Mouse (Mus musculus): ENCODE results near the gene Hs3st5. TPM values are rescaled to one million over a fixed set of nuclear protein-coding genes. Genes with fewer than 3 reads are reported as not detected.
"Not testable (repeated sequence)": the region's sequence is repeated elsewhere in the genome, so short reads cannot be mapped to it uniquely, and the experiment has no call there.

Gene Hs3st5
- polyA plus RNA-seq, 1 experiment from 2014 or later: not detected

DNA sequence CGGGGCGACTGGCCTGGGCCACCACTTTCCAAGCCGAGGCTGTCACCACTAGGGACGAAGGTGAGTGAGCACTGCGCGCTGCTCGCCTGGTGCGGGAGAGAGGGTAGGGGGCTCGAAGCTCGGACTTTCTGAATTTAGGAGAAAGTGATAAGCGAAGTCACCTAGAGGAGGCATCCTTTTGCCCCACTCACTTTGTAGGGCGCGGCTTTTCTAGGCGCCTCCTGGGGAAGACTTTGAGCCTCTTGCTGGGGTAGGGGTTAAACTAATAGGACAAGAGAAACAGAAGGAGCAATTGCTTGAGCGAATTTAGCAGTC is 899 bp downstream of the Hs3st5 start:
- WGBS (ENCODE audit: insufficient replicate concordance): 1% methylated on average over 15 of the region's 15 CpGs
- peak overlapping the region; percentile 34 for H3K4me3 ChIP-seq (replicated peaks)

GRCm38 (mm10) chr10:36507991-36508546 is 1.5 kb downstream of the Hs3st5 start:
- Histone ChIP-seq H3K4me2 (no peak overlapping the region), H3K27ac (replicated peaks) (no peak overlapping the region), H3K36me3 (replicated peaks) (no peaks in the 10 kb centered on the region), H3K4me1 (replicated peaks) (no peaks in the 10 kb centered on the region), H3K4me3 (replicated peaks) (no peak overlapping the region), H3K9ac (no peak overlapping the region), H3K27me3 (peaks cover 39% of the 10 kb centered on the region), H3K9me3 (replicated peaks) (no peaks in the 10 kb centered on the region)
- WGBS (ENCODE audit: insufficient replicate concordance): 2% methylated on average over 18 of the region's 18 CpGs
- no peak for ATAC-seq (ENCODE audit: insufficient read depth)

More for the DNA sequence above, 899 bp downstream of the Hs3st5 start:
- Histone ChIP-seq H3K27me3 (peaks cover 39% of the 10 kb centered on the region), H3K4me2 (peak overlapping the region; percentile 54), H3K27ac (replicated peaks) (no peak overlapping the region), H3K9ac (no peak overlapping the region), H3K36me3 (replicated peaks) (no peaks in the 10 kb centered on the region), H3K4me1 (replicated peaks) (no peaks in the 10 kb centered on the region), H3K9me3 (replicated peaks) (no peaks in the 10 kb centered on the region)
- no peak for ATAC-seq (ENCODE audit: insufficient read depth)

DNA sequence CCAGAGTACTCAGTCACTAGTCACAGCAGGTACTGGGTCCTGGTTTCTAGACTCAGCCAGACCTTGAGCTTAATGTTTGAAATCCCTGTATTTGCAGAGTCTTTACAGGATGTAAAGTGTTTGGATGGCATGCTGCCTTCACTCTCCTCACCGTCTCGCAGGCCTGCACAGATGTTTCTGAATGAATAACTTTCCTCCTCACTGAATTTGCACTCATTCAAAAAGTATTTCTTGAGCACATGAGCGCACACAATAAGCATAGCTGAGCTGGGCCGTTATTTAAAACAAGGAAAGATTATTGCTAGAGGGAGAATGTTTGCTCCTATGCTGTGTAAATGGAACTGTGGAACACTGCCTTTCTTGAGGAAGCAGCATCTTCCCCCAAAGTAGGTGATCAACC is 2.9 kb downstream of the Hs3st5 start:
- H3K9me3 ChIP-seq (replicated peaks): no peaks in the 10 kb centered on the region
- H3K4me2 ChIP-seq: no peak overlapping the region
- peaks cover 39% of the 10 kb centered on the region for H3K27me3 ChIP-seq
- no peak overlapping the region for H3K9ac ChIP-seq
- no peaks in the 10 kb centered on the region for H3K36me3 ChIP-seq (replicated peaks)
- WGBS (ENCODE audit: insufficient replicate concordance): 48% methylated on average over 4 of the region's 4 CpGs
- H3K27ac ChIP-seq (replicated peaks): no peak overlapping the region
- no peak for ATAC-seq (ENCODE audit: insufficient read depth)
- H3K4me3 ChIP-seq (replicated peaks): no peak overlapping the region
- H3K4me1 ChIP-seq (replicated peaks): no peaks in the 10 kb centered on the region

DNA sequence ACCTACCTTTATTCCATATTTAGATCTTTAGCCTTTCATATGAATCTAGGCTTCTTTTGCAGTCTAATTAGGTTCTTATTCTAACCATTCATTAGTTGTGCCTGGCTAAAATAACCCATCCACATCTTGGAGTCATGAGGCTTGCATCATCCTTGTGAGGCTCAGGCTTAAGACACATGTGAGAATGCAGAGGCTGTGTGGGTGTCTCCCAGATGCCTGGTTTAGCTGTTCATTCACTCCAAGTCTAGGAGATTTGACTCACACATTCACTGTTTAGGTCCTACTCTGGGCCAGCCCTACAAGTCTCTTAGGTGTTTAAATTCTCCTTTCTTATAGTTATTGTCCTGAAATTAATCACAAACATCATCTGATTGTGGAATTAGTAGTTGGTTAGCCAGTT is 17.3 kb downstream of the Hs3st5 start:
- no peak for ATAC-seq (ENCODE audit: insufficient read depth)

GRCm38 (mm10) chr10:36533633-36534335 is 27.2 kb downstream of the Hs3st5 start:
- H3K4me2 ChIP-seq: no peak overlapping the region
- no peak overlapping the region for H3K27ac ChIP-seq (replicated peaks)
- H3K4me3 ChIP-seq (replicated peaks): no peak overlapping the region
- ATAC-seq (ENCODE audit: insufficient read depth): no peak
- H3K36me3 ChIP-seq (replicated peaks): no peaks in the 10 kb centered on the region
- no peaks in the 10 kb centered on the region for H3K4me1 ChIP-seq (replicated peaks)
- WGBS (ENCODE audit: insufficient replicate concordance): 64% methylated on average over 4 of the region's 4 CpGs
- no peak overlapping the region for H3K9ac ChIP-seq
- H3K27me3 ChIP-seq: no peaks in the 10 kb centered on the region
- H3K9me3 ChIP-seq (replicated peaks): no peaks in the 10 kb centered on the region

More for the DNA sequence above, 17.3 kb downstream of the Hs3st5 start:
- Histone ChIP-seq H3K4me1 (replicated peaks) (no peaks in the 10 kb centered on the region), H3K9me3 (replicated peaks) (no peaks in the 10 kb centered on the region), H3K4me2 (no peak overlapping the region), H3K9ac (no peak overlapping the region), H3K27ac (replicated peaks) (no peak overlapping the region), H3K36me3 (replicated peaks) (no peaks in the 10 kb centered on the region), H3K4me3 (replicated peaks) (no peak overlapping the region), H3K27me3 (no peaks in the 10 kb centered on the region)

GRCm38 (mm10) chr10:36546622-36547021 is 40.0 kb downstream of the Hs3st5 start:
- WGBS (ENCODE audit: insufficient replicate concordance): 19% methylated on average over 2 of the region's 2 CpGs
- H3K36me3 ChIP-seq (replicated peaks): no peaks in the 10 kb centered on the region

DNA sequence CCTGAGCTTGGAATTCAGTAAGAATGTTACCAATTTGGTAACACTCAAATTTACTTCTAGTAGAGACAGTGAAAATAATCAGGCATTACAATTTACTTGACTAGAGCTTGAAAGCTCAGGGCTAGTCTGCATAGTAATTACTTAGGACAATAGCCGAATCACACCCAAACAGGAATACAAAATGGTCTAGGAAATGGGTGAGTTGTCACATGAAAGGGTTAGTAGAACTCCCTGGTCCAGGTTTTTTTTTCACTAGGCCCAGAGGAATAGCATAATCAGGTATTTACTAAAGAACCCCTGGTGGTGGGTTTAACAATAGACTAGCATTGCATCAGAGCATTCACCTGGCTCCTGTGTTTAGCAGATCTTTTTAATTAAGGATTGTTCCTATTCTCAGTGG is 41.1 kb downstream of the Hs3st5 start:
- not testable (repeated sequence) for ATAC-seq (ENCODE audit: insufficient read depth)

More at GRCm38 (mm10) chr10:36546622-36547021, 40.0 kb downstream of the Hs3st5 start:
- Histone ChIP-seq H3K27me3 (no peaks in the 10 kb centered on the region), H3K9me3 (replicated peaks) (no peaks in the 10 kb centered on the region), H3K27ac (replicated peaks) (no peak overlapping the region), H3K9ac (no peak overlapping the region), H3K4me3 (replicated peaks) (no peak overlapping the region), H3K4me1 (replicated peaks) (no peaks in the 10 kb centered on the region), H3K4me2 (no peak overlapping the region)
- ATAC-seq (ENCODE audit: insufficient read depth): no peak

DNA sequence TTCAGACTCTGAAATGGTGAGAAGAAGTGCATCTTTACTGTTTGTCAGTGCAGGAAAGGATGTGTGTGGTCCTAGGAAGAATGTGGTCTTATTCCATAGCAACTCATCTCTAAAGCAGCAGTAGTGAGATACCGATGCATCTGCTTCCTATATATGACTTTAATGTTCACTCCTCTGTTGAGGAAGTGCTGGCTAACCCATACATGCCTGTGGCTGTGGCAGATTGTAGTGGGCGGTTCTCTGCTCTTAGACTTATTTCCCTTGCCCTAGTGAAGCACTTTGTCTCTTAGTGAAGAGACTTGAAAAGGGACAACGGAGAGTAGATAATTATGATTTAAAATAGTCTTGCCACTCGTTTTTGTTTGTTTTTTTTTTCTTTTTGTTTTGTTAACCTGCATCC is 47.4 kb downstream of the Hs3st5 start:
- Histone ChIP-seq H3K27ac (replicated peaks) (no peak overlapping the region), H3K36me3 (replicated peaks) (no peaks in the 10 kb centered on the region), H3K9ac (no peak overlapping the region), H3K27me3 (no peaks in the 10 kb centered on the region), H3K9me3 (replicated peaks) (no peaks in the 10 kb centered on the region), H3K4me3 (replicated peaks) (no peak overlapping the region), H3K4me1 (replicated peaks) (no peaks in the 10 kb centered on the region), H3K4me2 (no peak overlapping the region)
- no peak for ATAC-seq (ENCODE audit: insufficient read depth)
- WGBS (ENCODE audit: insufficient replicate concordance): 24% methylated on average over 4 of the region's 4 CpGs

More for the DNA sequence above, 41.1 kb downstream of the Hs3st5 start:
- H3K27me3 ChIP-seq; H3K9ac ChIP-seq; H3K36me3 ChIP-seq (replicated peaks); H3K27ac ChIP-seq (replicated peaks); H3K4me2 ChIP-seq; H3K9me3 ChIP-seq (replicated peaks); H3K4me3 ChIP-seq (replicated peaks); H3K4me1 ChIP-seq (replicated peaks): not testable (repeated sequence)
- 65% methylated on average over 1 of the region's 1 CpGs for WGBS (ENCODE audit: insufficient replicate concordance)

DNA sequence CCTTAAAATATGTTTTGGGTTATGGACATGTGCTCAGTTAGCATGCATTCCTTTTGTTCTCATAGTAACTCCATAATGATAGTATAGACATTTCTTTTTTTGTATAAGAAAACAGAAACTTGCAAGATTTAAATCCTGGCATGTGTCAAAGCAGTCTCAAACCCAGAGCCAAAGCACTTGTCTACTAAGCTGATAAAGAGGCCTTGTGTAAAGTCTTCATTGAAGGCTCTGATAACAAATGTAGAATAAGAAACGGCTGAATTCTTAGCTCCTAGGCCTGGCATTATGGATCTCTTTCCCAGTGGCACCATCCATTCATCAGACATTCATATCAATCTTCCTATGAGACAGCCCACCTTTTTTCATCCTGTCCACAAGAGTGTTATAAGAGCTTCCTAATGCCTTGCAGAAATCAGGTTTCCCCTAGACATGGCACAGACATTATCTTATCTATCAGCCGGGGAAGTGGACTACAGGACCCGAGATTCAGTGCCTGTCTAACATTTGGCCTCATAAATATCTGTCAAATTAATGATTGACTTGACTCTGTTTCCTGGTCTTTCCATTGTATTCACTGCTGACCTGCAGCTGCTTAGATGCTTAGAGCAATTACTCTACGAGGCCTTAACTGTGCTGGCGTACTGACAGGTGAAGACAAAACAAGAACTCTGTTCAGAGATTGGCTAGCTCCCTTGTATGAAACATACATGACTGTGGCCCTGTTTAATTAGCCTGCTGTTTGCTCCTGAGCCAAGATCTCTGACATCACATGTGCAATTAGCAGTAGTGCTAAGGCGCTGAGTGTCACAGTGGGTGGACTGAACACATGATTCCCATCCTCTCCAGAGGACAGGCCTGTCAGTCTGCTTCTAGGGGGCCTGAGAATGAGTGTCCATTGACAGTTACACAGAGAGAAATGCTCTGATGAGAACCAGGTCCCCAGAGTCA is 48.6 kb downstream of the Hs3st5 start:
- Histone ChIP-seq H3K27ac (replicated peaks) (no peak overlapping the region), H3K9ac (no peak overlapping the region), H3K4me1 (replicated peaks) (no peaks in the 10 kb centered on the region), H3K4me2 (no peak overlapping the region), H3K9me3 (replicated peaks) (no peaks in the 10 kb centered on the region), H3K4me3 (replicated peaks) (no peak overlapping the region), H3K36me3 (replicated peaks) (no peaks in the 10 kb centered on the region), H3K27me3 (no peaks in the 10 kb centered on the region)
- 41% methylated on average over 6 of the region's 6 CpGs for WGBS (ENCODE audit: insufficient replicate concordance)
- no peak for ATAC-seq (ENCODE audit: insufficient read depth)

- no peak overlapping the region for H3K9ac ChIP-seq
- H3K4me2 ChIP-seq: no peak overlapping the region
- H3K27ac ChIP-seq (replicated peaks): no peak overlapping the region
- ATAC-seq (ENCODE audit: insufficient read depth): no peak
- H3K9me3 ChIP-seq (replicated peaks): no peaks in the 10 kb centered on the region
- H3K27me3 ChIP-seq: no peaks in the 10 kb centered on the region
- no peaks in the 10 kb centered on the region for H3K4me1 ChIP-seq (replicated peaks)
- H3K4me3 ChIP-seq (replicated peaks): no peak overlapping the region
- H3K36me3 ChIP-seq (replicated peaks): no peaks in the 10 kb centered on the region
- WGBS (ENCODE audit: insufficient replicate concordance): 47% methylated on average over 2 of the region's 2 CpGs
Measured at GRCm38 (mm10) chr10:36556128-36556527, 49.5 kb downstream of the Hs3st5 start.

DNA sequence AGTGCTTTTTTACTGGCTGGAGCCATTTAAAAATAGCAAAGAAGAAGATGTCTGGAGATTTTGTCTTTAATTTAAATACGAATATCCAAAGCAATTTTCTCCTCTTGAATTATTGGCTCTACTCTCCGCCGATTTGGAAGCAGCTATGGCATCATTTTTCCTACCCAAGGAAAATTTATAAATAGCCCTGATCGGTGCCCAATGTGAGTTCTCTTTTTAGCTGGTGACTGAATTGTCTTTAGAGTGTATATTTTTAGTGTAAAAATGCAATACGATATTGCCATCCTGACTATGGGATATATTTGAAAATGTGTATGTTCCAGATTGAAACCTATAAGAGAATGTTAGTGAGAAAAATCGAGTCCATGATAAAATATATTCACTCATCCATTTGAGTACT is 51.1 kb downstream of the Hs3st5 start:
- Histone ChIP-seq H3K4me2 (no peak overlapping the region), H3K9ac (no peak overlapping the region), H3K9me3 (replicated peaks) (no peaks in the 10 kb centered on the region), H3K4me1 (replicated peaks) (no peaks in the 10 kb centered on the region), H3K27me3 (no peaks in the 10 kb centered on the region), H3K27ac (replicated peaks) (no peak overlapping the region), H3K36me3 (replicated peaks) (no peaks in the 10 kb centered on the region), H3K4me3 (replicated peaks) (no peak overlapping the region)
- no peak for ATAC-seq (ENCODE audit: insufficient read depth)
- 64% methylated on average over 6 of the region's 6 CpGs for WGBS (ENCODE audit: insufficient replicate concordance)

Measured in liver, embryonic 15.5 days (tissue).